In genomic region chr15:85335671-85336300, GRCm38 (mm10) we compare ENCODE assay signal across 7 mouse cellular contexts. TPM values are rescaled to one million over a fixed set of nuclear protein-coding genes. Genes with fewer than 3 reads are reported as not detected.
A peak's percentile ranks its signal among the peaks of the same experiment; 100 is the strongest.
DNase-seq lines count a peak whose midpoint lies in the region; ATAC-seq lines count a peak whose summit lies in the region.

Gene Atxn10, plus strand, starts transcription at chr15:85336245.

- ATAC-seq in hindbrain, embryonic 15.5 days (ENCODE audit: low FRiP score, low read depth): no peak; the same call in 1 of the 2 replicates
- ATAC-seq in liver, embryonic 15.5 days (ENCODE audit: insufficient read depth): no peak

- WGBS in hindbrain, embryonic 15.5 days: 11% methylated on average over 11 of the region's 19 CpGs
- WGBS in liver, embryonic 15.5 days (ENCODE audit: insufficient replicate concordance): 16% methylated on average over 17 of the region's 19 CpGs

- peaks cover 31% of the 10 kb centered on the region for H3K4me1 ChIP-seq in hindbrain, embryonic 15.5 days (replicated peaks)
- peaks cover 32% of the 10 kb centered on the region for H3K4me1 ChIP-seq in liver, embryonic 15.5 days (replicated peaks)

- H3K27me3 ChIP-seq in hindbrain, embryonic 15.5 days: no peaks in the 10 kb centered on the region
- H3K27me3 ChIP-seq in liver, embryonic 15.5 days: no peaks in the 10 kb centered on the region

- H3K9ac ChIP-seq in hindbrain, embryonic 15.5 days: peak within 1 kb of the TSS; percentile 78
- peak within 1 kb of the TSS; percentile 72 for H3K9ac ChIP-seq in liver, embryonic 15.5 days

- H3K4me3 ChIP-seq in hindbrain, embryonic 15.5 days: peak within 1 kb of the TSS; percentile 67
- H3K4me3 ChIP-seq in liver, embryonic 15.5 days (replicated peaks): peak within 1 kb of the TSS; percentile 77

- H3K27ac ChIP-seq in hindbrain, embryonic 15.5 days (replicated peaks): peak within 1 kb of the TSS; percentile 97
- H3K27ac ChIP-seq in liver, embryonic 15.5 days (replicated peaks): peak within 1 kb of the TSS; percentile 87

- DNase-seq in thymus, postnatal 0 days (ENCODE audit: low spot score): no peak
- DNase-seq in thymus, postnatal 14 days: no peak
- peak; percentile 31 for DNase-seq in brain, adult 2 months (ENCODE audit: low read depth, low spot score)
- DNase-seq in gastrocnemius, adult 18-20 months (ENCODE audit: low spot score): no peak
- DNase-seq in testis, postnatal 14 days (ENCODE audit: low spot score): peak; percentile 38

- no peaks in the 10 kb centered on the region for H3K9me3 ChIP-seq in hindbrain, embryonic 15.5 days
- H3K9me3 ChIP-seq in liver, embryonic 15.5 days (replicated peaks): no peaks in the 10 kb centered on the region

- peak within 1 kb of the TSS; percentile 67 for H3K4me2 ChIP-seq in hindbrain, embryonic 15.5 days
- H3K4me2 ChIP-seq in liver, embryonic 15.5 days: peak within 1 kb of the TSS; percentile 79

- H3K36me3 ChIP-seq in hindbrain, embryonic 15.5 days: no peaks in the 10 kb centered on the region
- H3K36me3 ChIP-seq in liver, embryonic 15.5 days (replicated peaks): no peaks in the 10 kb centered on the region

RNA-seq across cellular contexts. Expression of gene Atxn10, which starts in this region (rescaled TPM):
- polyA plus RNA-seq in thymus, postnatal 0 days (2015; fragmentation: Nextera tagmentation; extraction: Ambion mirVana): 220 and 226 TPM in 2 replicates
- 10 to 100 TPM; 29.3 to 32.6 TPM for total RNA-seq in gastrocnemius, adult 18-20 months (2021)
- 501 and 511 TPM in 2 replicates for polyA plus RNA-seq in hindbrain, embryonic 15.5 days (2015; fragmentation: Nextera tagmentation; extraction: Ambion mirVana)
- polyA plus RNA-seq in liver, embryonic 15.5 days (2015; fragmentation: Nextera tagmentation; extraction: Ambion mirVana): 85.3 and 90.0 TPM in 2 replicates

Comparison
In these comparisons a context has a peak if more than half of its experiments do, and no peak if none do; other contexts are left out.
1. DNase-seq: peak in brain, adult 2 months (single experiment) and testis, postnatal 14 days (single experiment); none in thymus, postnatal 0 days (single experiment), thymus, postnatal 14 days (single experiment) and gastrocnemius, adult 18-20 months (single experiment).